Mouse (Mus musculus) limb, embryonic 14.5 days (tissue): ENCODE data around the gene Fam178b. TPM values are rescaled to one million over a fixed set of nuclear protein-coding genes. Genes with fewer than 3 reads are reported as not detected.

Source experiments
- ATAC-seq: fragments of 200-750 bp; cut with Nextera tagmentation; 2 replicates; pipeline ENCODE4 v1.8.0; 2017; ENCODE audit warnings: low read depth, moderate number of reproducible peaks, moderate TSS enrichment; ENCODE audit not compliant: low FRiP score
- DNase-seq: peaks from one replicate; pipeline ENCODE4 v3.0.0-alpha.2; 2015; ENCODE audit warnings: low spot score
- H3K27ac ChIP-seq: fragments of 300-500 bp; sonication (generic); replicated peaks from 2 replicates; pipeline ENCODE4 v1.5.1; 2014; ENCODE audit warnings: low read depth, mild to moderate bottlenecking, low read length, moderate library complexity, mixed read lengths
- H3K27me3 ChIP-seq: fragments of 300-500 bp; sonication (generic); 2 replicates; pipeline ENCODE4 v1.6.1; 2014; ENCODE audit warnings: low read length, mixed read lengths; ENCODE audit not compliant: control insufficient read depth, insufficient read depth
- H3K36me3 ChIP-seq: fragments of 300-500 bp; sonication (generic); 2 replicates; pipeline ENCODE4 v1.6.1; 2014; ENCODE audit warnings: mild to moderate bottlenecking, low read length, moderate library complexity, mixed read lengths; ENCODE audit not compliant: control insufficient read depth, insufficient read depth
- H3K4me1 ChIP-seq: fragments of 300-500 bp; sonication (generic); 2 replicates; pipeline ENCODE4 v1.6.1; 2014; ENCODE audit warnings: antibody characterized with exemption, low read length, mixed read lengths; ENCODE audit not compliant: control insufficient read depth, insufficient read depth
- H3K4me2 ChIP-seq: fragments of 300-500 bp; sonication (generic); replicated peaks from 2 replicates; pipeline ENCODE4 v1.6.1; 2014; ENCODE audit warnings: low read depth, mild to moderate bottlenecking, low read length, moderate library complexity; ENCODE audit not compliant: severe bottlenecking
- H3K4me3 ChIP-seq: fragments of 300-500 bp; sonication (generic); replicated peaks from 2 replicates; pipeline ENCODE4 v1.5.1; 2014; ENCODE audit warnings: low read length
- H3K9ac ChIP-seq: fragments of 300-500 bp; sonication (generic); 2 replicates; pipeline ENCODE4 v1.6.1; 2014; ENCODE audit warnings: mild to moderate bottlenecking, low read depth, low read length, moderate library complexity; ENCODE audit not compliant: severe bottlenecking
- H3K9me3 ChIP-seq: fragments of 300-500 bp; sonication (generic); 2 replicates; pipeline ENCODE4 v1.6.1; 2016; ENCODE audit warnings: low read length; ENCODE audit not compliant: control insufficient read depth
- POLR2A ChIP-seq: fragments of 200-500 bp; IDR thresholded peaks from 2 replicates; pipeline ENCODE4 v1.8.0; 2012; ENCODE audit warnings: inconsistent platforms, mild to moderate bottlenecking, moderate library complexity, borderline replicate concordance; ENCODE audit not compliant: insufficient read depth, insufficient read length; ENCODE audit errors: extremely low read depth
- WGBS: fragments of 180-500 bp; shearing (Covaris S2); extraction: QIAGEN DNeasy Blood & Tissue Kit; methylation state at CpG from one replicate; pipeline ENCODE4 v1.1.7; 2014; 5-methylcytosine and 5-hydroxymethylcytosine counted together
- polyA plus RNA-seq, 2 experiments: library from polyadenylated mRNA; depleted of rRNA in 1 of 2; stranded (reverse) in 1 of 2; unstranded in 1 of 2; fragments of >200 nt; fragmentation: Nextera tagmentation in 1 of 2; extraction: Ambion mirVana in 1 of 2; gene quantifications; 2 replicates each; pipeline versions ENCODE4 v1.2.1 to v1.2.3; 2012 to 2014

Fam178b gene
- polyA plus RNA-seq, 2 experiments: 0.67 to 1.5 TPM

DNA sequence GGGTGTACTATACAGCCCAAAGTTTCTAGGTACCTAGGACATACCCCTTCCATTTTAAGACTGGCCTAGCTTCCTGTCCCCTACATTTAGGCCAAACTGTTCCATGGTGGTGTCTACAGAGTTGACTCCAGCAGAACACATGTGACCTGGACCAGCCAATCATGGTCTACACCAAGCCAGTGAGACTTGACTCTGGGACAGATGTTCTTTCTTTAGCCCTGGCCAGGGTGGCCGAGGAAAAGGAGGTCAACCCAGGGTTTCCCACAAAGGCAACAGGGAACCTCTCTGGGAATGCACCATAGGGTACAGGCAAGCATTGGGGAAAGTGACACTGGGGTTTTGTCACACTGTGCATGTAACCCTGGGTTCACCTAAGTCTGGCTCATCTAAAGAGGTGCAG is 110.3 kb downstream of the Fam178b start:
- ATAC-seq: no peak
- DNase-seq: no peak
- H3K4me3 ChIP-seq: no peak overlapping the region
- no peak overlapping the region for H3K9ac ChIP-seq
- no peaks in the 10 kb centered on the region for H3K36me3 ChIP-seq
- peaks cover 25% of the 10 kb centered on the region for H3K4me1 ChIP-seq
- no peak for TF ChIP-seq POLR2A
- no peaks in the 10 kb centered on the region for H3K9me3 ChIP-seq
- WGBS: 65% methylated on average over 1 of the region's 1 CpGs
- no peak overlapping the region for H3K27ac ChIP-seq
- H3K27me3 ChIP-seq: no peaks in the 10 kb centered on the region
- no peak overlapping the region for H3K4me2 ChIP-seq

GRCm38 (mm10) chr1:36572140-36572700 is 110.8 kb downstream of the Fam178b start:
- ATAC-seq: no peak
- no peak overlapping the region for H3K4me3 ChIP-seq

GRCm38 (mm10) chr1:36571627-36572026 is 111.4 kb downstream of the Fam178b start:
- no peak overlapping the region for H3K4me3 ChIP-seq
- H3K36me3 ChIP-seq: no peaks in the 10 kb centered on the region
- H3K27ac ChIP-seq: no peak overlapping the region
- no peaks in the 10 kb centered on the region for H3K9me3 ChIP-seq
- H3K9ac ChIP-seq: no peak overlapping the region
- no peaks in the 10 kb centered on the region for H3K27me3 ChIP-seq
- ATAC-seq (no peak), DNase-seq (no peak)
- H3K4me1 ChIP-seq: peaks cover 23% of the 10 kb centered on the region
- no peak overlapping the region for H3K4me2 ChIP-seq
- no peak for TF ChIP-seq POLR2A
- 45% methylated on average over 6 of the region's 6 CpGs for WGBS

More at GRCm38 (mm10) chr1:36572140-36572700, 110.8 kb downstream of the Fam178b start:
- no peak overlapping the region for H3K4me2 ChIP-seq
- H3K9me3 ChIP-seq: no peaks in the 10 kb centered on the region
- no peaks in the 10 kb centered on the region for H3K36me3 ChIP-seq
- no peak overlapping the region for H3K9ac ChIP-seq
- H3K27ac ChIP-seq: no peak overlapping the region
- no peak for DNase-seq
- 76% methylated on average over 2 of the region's 2 CpGs for WGBS
- H3K4me1 ChIP-seq: peaks cover 25% of the 10 kb centered on the region
- TF ChIP-seq POLR2A: no peak
- no peaks in the 10 kb centered on the region for H3K27me3 ChIP-seq

GRCm38 (mm10) chr1:36570320-36570719 is 112.7 kb downstream of the Fam178b start:
- DNase-seq (no peak), ATAC-seq (no peak)
- Histone ChIP-seq H3K27ac (no peak overlapping the region), H3K4me3 (no peak overlapping the region), H3K4me1 (peaks cover 28% of the 10 kb centered on the region), H3K9ac (no peak overlapping the region), H3K27me3 (no peaks in the 10 kb centered on the region), H3K9me3 (no peaks in the 10 kb centered on the region), H3K4me2 (no peak overlapping the region), H3K36me3 (no peaks in the 10 kb centered on the region)
- 81% methylated on average over 5 of the region's 5 CpGs for WGBS
- no peak for TF ChIP-seq POLR2A

- Histone ChIP-seq H3K9ac (no peak overlapping the region), H3K4me2 (no peak overlapping the region), H3K27ac (no peak overlapping the region), H3K9me3 (no peaks in the 10 kb centered on the region), H3K4me1 (peaks cover 28% of the 10 kb centered on the region), H3K36me3 (no peaks in the 10 kb centered on the region), H3K4me3 (no peak overlapping the region), H3K27me3 (no peaks in the 10 kb centered on the region)
- DNase-seq (no peak), ATAC-seq (no peak)
- TF ChIP-seq POLR2A: no peak
- WGBS: 37% methylated on average over 4 of the region's 7 CpGs
Observed at GRCm38 (mm10) chr1:36569694-36570276, 113.2 kb downstream of the Fam178b start.
